Mouse (Mus musculus) forebrain, embryonic 12.5 days (tissue): ENCODE results near the gene Asb7. TPM values are rescaled to one million over a fixed set of nuclear protein-coding genes. Genes with fewer than 3 reads are reported as not detected.
A peak's percentile ranks its signal among the peaks of the same experiment; 100 is the strongest.

Source experiments
- ATAC-seq: fragments of 200-750 bp; cut with Nextera tagmentation; 2 replicates; pipeline ENCODE4 v1.8.0; 2017; ENCODE audit warnings: moderate TSS enrichment; ENCODE audit not compliant: low FRiP score
- H3K27ac ChIP-seq: fragments of 300-500 bp; sonication (generic); 2 replicates; pipeline ENCODE4 v1.5.1; 2016; ENCODE audit warnings: mild to moderate bottlenecking
- H3K27me3 ChIP-seq: fragments of 300-500 bp; sonication (generic); 2 replicates; pipeline ENCODE4 v1.6.1; 2016; ENCODE audit warnings: mild to moderate bottlenecking
- H3K36me3 ChIP-seq: fragments of 300-500 bp; sonication (generic); replicated peaks from 2 replicates; pipeline ENCODE4 v1.6.1; 2016; ENCODE audit warnings: mild to moderate bottlenecking
- H3K4me1 ChIP-seq: fragments of 300-500 bp; sonication (generic); 2 replicates; pipeline ENCODE4 v1.6.1; 2016
- H3K4me2 ChIP-seq: fragments of 300-500 bp; sonication (generic); 2 replicates; pipeline ENCODE4 v1.6.1; 2016; ENCODE audit warnings: mild to moderate bottlenecking, moderate library complexity
- H3K4me3 ChIP-seq: fragments of 300-500 bp; sonication (generic); replicated peaks from 2 replicates; pipeline ENCODE4 v1.5.1; 2016; ENCODE audit warnings: mild to moderate bottlenecking
- H3K9ac ChIP-seq: fragments of 300-500 bp; sonication (generic); 2 replicates; pipeline ENCODE4 v1.6.1; 2016; ENCODE audit warnings: mild to moderate bottlenecking
- H3K9me3 ChIP-seq: fragments of 300-500 bp; sonication (generic); 2 replicates; pipeline ENCODE4 v1.6.1; 2016
- WGBS: fragments of 180-500 bp; shearing (Covaris S2); methylation state at CpG from one replicate; pipeline ENCODE4 v1.1.7; 2016; 5-methylcytosine and 5-hydroxymethylcytosine counted together
- polyA plus RNA-seq: library from polyadenylated mRNA; unstranded; fragments of >200 nt; fragmentation: Nextera tagmentation; extraction: Ambion mirVana; gene quantifications from 2 replicates; pipeline ENCODE4 v1.2.1, GENCODE M21; 2016

The Asb7 gene
- polyA plus RNA-seq = 17.9 and 18.5 TPM in 2 replicates

- ATAC-seq = no peak
- peak within 1 kb of the TSS; percentile 97 for H3K4me2 ChIP-seq
- peak within 1 kb of the TSS; percentile 78 for H3K9ac ChIP-seq
- no peaks in the 10 kb centered on the region for H3K36me3 ChIP-seq
- H3K27me3 ChIP-seq = no peaks in the 10 kb centered on the region
- H3K4me3 ChIP-seq = peak within 1 kb of the TSS; percentile 77
- peak within 1 kb of the TSS; percentile 93 for H3K27ac ChIP-seq
- WGBS = 0% methylated on average over 16 of the region's 18 CpGs
- H3K4me1 ChIP-seq = peaks cover 12% of the 10 kb centered on the region
- H3K9me3 ChIP-seq = no peaks in the 10 kb centered on the region
These were observed at the start of gene Asb7 for GRCm38 (mm10) chr7:66689294-66689619. TSS of gene Asb7 (minus strand) at chr7:66689596.

GRCm38 (mm10) chr7:66737418-66737817, 48.0 kb upstream of the Asb7 start:
- no peak for ATAC-seq
- WGBS = 92% methylated on average over 4 of the region's 4 CpGs
- no peak overlapping the region for H3K27ac ChIP-seq
- no peaks in the 10 kb centered on the region for H3K9me3 ChIP-seq
- H3K36me3 ChIP-seq = no peaks in the 10 kb centered on the region
- no peaks in the 10 kb centered on the region for H3K27me3 ChIP-seq
- no peaks in the 10 kb centered on the region for H3K4me1 ChIP-seq
- no peak overlapping the region for H3K4me3 ChIP-seq
- H3K9ac ChIP-seq = no peak overlapping the region
- H3K4me2 ChIP-seq = no peak overlapping the region

GRCm38 (mm10) chr7:66734993-66735392, 45.6 kb upstream of the Asb7 start:
- no peak for ATAC-seq
- Histone ChIP-seq H3K4me1 (no peaks in the 10 kb centered on the region), H3K27ac (no peak overlapping the region), H3K27me3 (no peaks in the 10 kb centered on the region), H3K4me2 (no peak overlapping the region), H3K9ac (no peak overlapping the region), H3K4me3 (no peak overlapping the region), H3K9me3 (no peaks in the 10 kb centered on the region), H3K36me3 (no peaks in the 10 kb centered on the region)
- 91% methylated on average over 6 of the region's 6 CpGs for WGBS

GRCm38 (mm10) chr7:66734466-66734865, 45.1 kb upstream of the Asb7 start:
- no peaks in the 10 kb centered on the region for H3K27me3 ChIP-seq
- no peak overlapping the region for H3K9ac ChIP-seq
- WGBS = 94% methylated on average over 4 of the region's 4 CpGs
- no peaks in the 10 kb centered on the region for H3K36me3 ChIP-seq
- H3K4me2 ChIP-seq = no peak overlapping the region
- ATAC-seq = no peak
- H3K4me1 ChIP-seq = no peaks in the 10 kb centered on the region
- H3K4me3 ChIP-seq = no peak overlapping the region
- no peaks in the 10 kb centered on the region for H3K9me3 ChIP-seq
- no peak overlapping the region for H3K27ac ChIP-seq

GRCm38 (mm10) chr7:66733882-66734281, 44.5 kb upstream of the Asb7 start:
- no peaks in the 10 kb centered on the region for H3K27me3 ChIP-seq
- 92% methylated on average over 11 of the region's 11 CpGs for WGBS
- ATAC-seq = no peak

GRCm38 (mm10) chr7:66733431-66733830, 44.0 kb upstream of the Asb7 start:
- Histone ChIP-seq H3K4me3 (no peak overlapping the region), H3K36me3 (no peaks in the 10 kb centered on the region), H3K4me1 (no peaks in the 10 kb centered on the region), H3K27me3 (no peaks in the 10 kb centered on the region), H3K4me2 (no peak overlapping the region), H3K27ac (no peak overlapping the region), H3K9ac (no peak overlapping the region), H3K9me3 (no peaks in the 10 kb centered on the region)
- 95% methylated on average over 17 of the region's 17 CpGs for WGBS
- no peak for ATAC-seq

More at GRCm38 (mm10) chr7:66733882-66734281, 44.5 kb upstream of the Asb7 start:
- Histone ChIP-seq H3K9ac (no peak overlapping the region), H3K27ac (no peak overlapping the region), H3K36me3 (no peaks in the 10 kb centered on the region), H3K4me1 (no peaks in the 10 kb centered on the region), H3K4me3 (no peak overlapping the region), H3K9me3 (no peaks in the 10 kb centered on the region), H3K4me2 (no peak overlapping the region)

GRCm38 (mm10) chr7:66729232-66729631, 39.8 kb upstream of the Asb7 start:
- Histone ChIP-seq H3K27ac (no peak overlapping the region), H3K9me3 (no peaks in the 10 kb centered on the region), H3K27me3 (no peaks in the 10 kb centered on the region), H3K9ac (no peak overlapping the region), H3K4me2 (no peak overlapping the region), H3K36me3 (no peaks in the 10 kb centered on the region), H3K4me1 (no peaks in the 10 kb centered on the region), H3K4me3 (no peak overlapping the region)
- ATAC-seq = no peak
- WGBS = 90% methylated on average over 2 of the region's 2 CpGs

GRCm38 (mm10) chr7:66728072-66728471, 38.7 kb upstream of the Asb7 start:
- no peak overlapping the region for H3K27ac ChIP-seq
- no peak overlapping the region for H3K4me3 ChIP-seq
- no peaks in the 10 kb centered on the region for H3K9me3 ChIP-seq
- no peaks in the 10 kb centered on the region for H3K36me3 ChIP-seq
- WGBS = 94% methylated on average over 6 of the region's 6 CpGs
- no peak for ATAC-seq
- H3K27me3 ChIP-seq = no peaks in the 10 kb centered on the region
- no peak overlapping the region for H3K9ac ChIP-seq
- no peak overlapping the region for H3K4me2 ChIP-seq
- no peaks in the 10 kb centered on the region for H3K4me1 ChIP-seq

GRCm38 (mm10) chr7:66724954-66725353, 35.6 kb upstream of the Asb7 start:
- H3K9ac ChIP-seq = no peak overlapping the region
- H3K9me3 ChIP-seq = no peaks in the 10 kb centered on the region
- no peak overlapping the region for H3K4me2 ChIP-seq
- H3K27me3 ChIP-seq = no peaks in the 10 kb centered on the region
- 96% methylated on average over 6 of the region's 6 CpGs for WGBS
- peaks cover 7% of the 10 kb centered on the region; the same call in 1 of the 2 replicates for H3K36me3 ChIP-seq
- no peak overlapping the region for H3K4me3 ChIP-seq
- no peak overlapping the region for H3K27ac ChIP-seq
- no peak for ATAC-seq
- no peaks in the 10 kb centered on the region for H3K4me1 ChIP-seq

GRCm38 (mm10) chr7:66724514-66724913, 35.1 kb upstream of the Asb7 start:
- WGBS = 80% methylated on average over 4 of the region's 4 CpGs
- no peaks in the 10 kb centered on the region for H3K9me3 ChIP-seq
- H3K9ac ChIP-seq = no peak overlapping the region
- H3K27me3 ChIP-seq = no peaks in the 10 kb centered on the region
- no peaks in the 10 kb centered on the region for H3K4me1 ChIP-seq
- peaks cover 7% of the 10 kb centered on the region; the same call in 1 of the 2 replicates for H3K36me3 ChIP-seq
- ATAC-seq = no peak
- H3K27ac ChIP-seq = no peak overlapping the region
- H3K4me2 ChIP-seq = no peak overlapping the region
- no peak overlapping the region for H3K4me3 ChIP-seq

GRCm38 (mm10) chr7:66711166-66711565, 21.8 kb upstream of the Asb7 start:
- Histone ChIP-seq H3K27me3 (no peaks in the 10 kb centered on the region), H3K4me1 (no peaks in the 10 kb centered on the region), H3K9me3 (no peaks in the 10 kb centered on the region), H3K4me3 (no peak overlapping the region), H3K36me3 (peaks cover 38% of the 10 kb centered on the region), H3K4me2 (no peak overlapping the region), H3K27ac (no peak overlapping the region), H3K9ac (no peak overlapping the region)
- WGBS = 57% methylated on average over 2 of the region's 2 CpGs
- no peak for ATAC-seq

- no peaks in the 10 kb centered on the region for H3K9me3 ChIP-seq
- no peak overlapping the region for H3K4me3 ChIP-seq
- 94% methylated on average over 3 of the region's 3 CpGs for WGBS
- H3K27me3 ChIP-seq = no peaks in the 10 kb centered on the region
- no peak overlapping the region for H3K4me2 ChIP-seq
- peaks cover 22% of the 10 kb centered on the region for H3K36me3 ChIP-seq
- ATAC-seq = no peak
- H3K27ac ChIP-seq = no peak overlapping the region
- no peaks in the 10 kb centered on the region for H3K4me1 ChIP-seq
- H3K9ac ChIP-seq = no peak overlapping the region
These were observed 15.2 kb upstream of the Asb7 start for GRCm38 (mm10) chr7:66704631-66705030.

- no peak for ATAC-seq
- 93% methylated on average over 7 of the region's 7 CpGs for WGBS
These were observed 13.3 kb upstream of the Asb7 start for GRCm38 (mm10) chr7:66702721-66703120.

More at GRCm38 (mm10) chr7:66702721-66703120, 13.3 kb upstream of the Asb7 start:
- H3K9me3 ChIP-seq = no peaks in the 10 kb centered on the region
- H3K36me3 ChIP-seq = peaks cover 18% of the 10 kb centered on the region
- H3K27me3 ChIP-seq = no peaks in the 10 kb centered on the region
- H3K27ac ChIP-seq = no peak overlapping the region
- H3K4me2 ChIP-seq = no peak overlapping the region
- no peak overlapping the region for H3K9ac ChIP-seq
- no peaks in the 10 kb centered on the region for H3K4me1 ChIP-seq
- no peak overlapping the region for H3K4me3 ChIP-seq
